Mouse (Mus musculus): ENCODE data around the gene Olfr1373.

The Olfr1373 gene

GRCm38 (mm10) chr11:52106037-52106436, 39.3 kb downstream of the Olfr1373 start:
- DNase-seq, result peak in 1 of 2 experiments; percentile 25

- DNase-seq, result no peak
These were observed 39.8 kb downstream of the Olfr1373 start for GRCm38 (mm10) chr11:52105503-52105902.

GRCm38 (mm10) chr11:52102977-52103376, 42.4 kb downstream of the Olfr1373 start:
- DNase-seq, result no peak

GRCm38 (mm10) chr11:52099771-52100219, 45.5 kb downstream of the Olfr1373 start:
- DNase-seq, result no peak

GRCm38 (mm10) chr11:52099031-52099761, 46.1 kb downstream of the Olfr1373 start:
- peak; percentile 47 to 83 for DNase-seq

GRCm38 (mm10) chr11:52098398-52098946, 46.9 kb downstream of the Olfr1373 start, which contains the start of gene Ppp2ca:
TSS of gene Ppp2ca (plus strand) at chr11:52098681.
- peak; percentile 98 to 99 for DNase-seq

GRCm38 (mm10) chr11:52097596-52097995, 47.7 kb downstream of the Olfr1373 start:
- no peak for DNase-seq

- DNase-seq, result no peak
These were observed 48.3 kb downstream of the Olfr1373 start for GRCm38 (mm10) chr11:52097016-52097415.

Data from kidney, postnatal 36 days (tissue).